Mouse (Mus musculus) thymus, adult 2 months (tissue): Measurements from ENCODE around the gene Brinp2. TPM values are rescaled to one million over a fixed set of nuclear protein-coding genes. Genes with fewer than 3 reads are reported as not detected.

Source experiments
- DNase-seq: peaks from one replicate; pipeline ENCODE4 v3.0.0; 2021
- H3K27ac ChIP-seq: fragments of 200-500 bp; 2 replicates; pipeline ENCODE4 v1.5.1; 2012; ENCODE audit warnings: low read length, control low read depth; ENCODE audit not compliant: control insufficient read depth, insufficient read depth
- H3K27me3 ChIP-seq: fragments of 200-500 bp; 2 replicates; pipeline ENCODE4 v1.6.1; 2012; ENCODE audit warnings: mild to moderate bottlenecking, low read length, moderate library complexity, mixed read lengths; ENCODE audit not compliant: control insufficient read depth, insufficient read depth
- H3K36me3 ChIP-seq: fragments of 200-500 bp; 2 replicates; pipeline ENCODE4 v1.6.1; 2012; ENCODE audit warnings: mild to moderate bottlenecking, low read length, moderate library complexity; ENCODE audit not compliant: control insufficient read depth, insufficient read depth
- H3K4me1 ChIP-seq: fragments of 200-500 bp; replicated peaks from 2 replicates; pipeline ENCODE4 v1.6.1; 2012; ENCODE audit warnings: low read length; ENCODE audit not compliant: control insufficient read depth, insufficient read depth
- H3K4me3 ChIP-seq: fragments of 200-500 bp; 2 replicates; pipeline ENCODE4 v1.5.1; 2012; ENCODE audit warnings: mild to moderate bottlenecking, low read length, control low read depth, moderate library complexity; ENCODE audit not compliant: control insufficient read depth, insufficient read depth
- CTCF ChIP-seq: fragments of 200-500 bp; IDR thresholded peaks from 2 replicates; pipeline ENCODE4 v1.5.1; 2012; ENCODE audit warnings: mild to moderate bottlenecking, control low read depth, low read length, moderate library complexity, borderline replicate concordance; ENCODE audit not compliant: control insufficient read depth, poor library complexity, insufficient read depth; ENCODE audit errors: extremely low read depth
- POLR2A ChIP-seq: fragments of 200-500 bp; IDR thresholded peaks from 2 replicates; pipeline ENCODE4 v1.6.1; 2012; ENCODE audit warnings: mild to moderate bottlenecking, low read length, control low read depth, moderate library complexity; ENCODE audit not compliant: control insufficient read depth, poor library complexity, insufficient read depth; ENCODE audit errors: extremely low read depth
- WGBS: fragments of 180-500 bp; shearing (Covaris S2); methylation state at CpG from one replicate; pipeline ENCODE4 v1.1.7; 2018; 5-methylcytosine and 5-hydroxymethylcytosine counted together
- polyA plus RNA-seq: library from polyadenylated mRNA; depleted of rRNA; stranded (reverse); fragments of >200 nt; gene quantifications from 2 replicates; pipeline ENCODE4 v1.2.3, GENCODE M21; 2012; rRNA removed

Brinp2 gene
- polyA plus RNA-seq, 1 experiment, result 0.81 TPM

- Histone ChIP-seq H3K36me3 (no peaks in the 10 kb centered on the region), H3K4me3 (no peak overlapping the region), H3K27me3 (no peaks in the 10 kb centered on the region), H3K27ac (no peak overlapping the region), H3K4me1 (no peaks in the 10 kb centered on the region)
- no peak for DNase-seq
- 88% methylated on average over 9 of the region's 9 CpGs for WGBS
- no peak for TF ChIP-seq POLR2A
- no peak for TF ChIP-seq CTCF
These were observed 140.5 kb downstream of the Brinp2 start for GRCm38 (mm10) chr1:158215581-158215980.

GRCm38 (mm10) chr1:158214743-158215142 lies 141.4 kb downstream of the Brinp2 start:
- WGBS, result 49% methylated on average over 5 of the region's 5 CpGs
- no peak for TF ChIP-seq CTCF
- TF ChIP-seq POLR2A, result no peak
- no peaks in the 10 kb centered on the region for H3K27me3 ChIP-seq
- no peak overlapping the region for H3K27ac ChIP-seq
- H3K4me1 ChIP-seq, result no peaks in the 10 kb centered on the region
- H3K4me3 ChIP-seq, result no peak overlapping the region
- no peak for DNase-seq
- no peaks in the 10 kb centered on the region for H3K36me3 ChIP-seq

GRCm38 (mm10) chr1:158213736-158214135 lies 142.4 kb downstream of the Brinp2 start:
- no peak overlapping the region for H3K27ac ChIP-seq
- H3K36me3 ChIP-seq, result no peaks in the 10 kb centered on the region
- no peak for DNase-seq
- H3K27me3 ChIP-seq, result no peaks in the 10 kb centered on the region
- no peak overlapping the region for H3K4me3 ChIP-seq
- 94% methylated on average over 4 of the region's 4 CpGs for WGBS
- TF ChIP-seq POLR2A (no peak), CTCF (no peak)
- H3K4me1 ChIP-seq, result no peaks in the 10 kb centered on the region

- H3K36me3 ChIP-seq, result no peaks in the 10 kb centered on the region
- WGBS, result 53% methylated on average over 2 of the region's 2 CpGs
- H3K4me1 ChIP-seq, result no peaks in the 10 kb centered on the region
- H3K27me3 ChIP-seq, result no peaks in the 10 kb centered on the region
- no peak overlapping the region for H3K4me3 ChIP-seq
- no peak for DNase-seq
- TF ChIP-seq POLR2A (no peak), CTCF (no peak)
- no peak overlapping the region for H3K27ac ChIP-seq
These were observed 148.5 kb downstream of the Brinp2 start for GRCm38 (mm10) chr1:158207620-158208019.

GRCm38 (mm10) chr1:158202932-158203331 lies 153.2 kb downstream of the Brinp2 start:
- Histone ChIP-seq H3K4me1 (no peaks in the 10 kb centered on the region), H3K27me3 (no peaks in the 10 kb centered on the region), H3K27ac (no peak overlapping the region), H3K36me3 (no peaks in the 10 kb centered on the region), H3K4me3 (no peak overlapping the region)
- DNase-seq, result no peak
- WGBS, result 84% methylated on average over 2 of the region's 2 CpGs
- TF ChIP-seq POLR2A (no peak), CTCF (no peak)

Other genes starting within 250 kb of the Brinp2 start
- gene Astn1, start 5.9 kb upstream of the Brinp2 start, polyA plus RNA-seq, result 0.19 and 0.34 TPM in 2 replicates